Mouse (Mus musculus) urinary bladder, adult 2 months (tissue): ENCODE measurements around the gene Pctp. TPM values are rescaled to one million over a fixed set of nuclear protein-coding genes. Genes with fewer than 3 reads are reported as not detected.

Source experiments
- DNase-seq: peaks from one replicate; pipeline ENCODE4 v3.0.0; 2022; ENCODE audit warnings: low spot score
- polyA plus RNA-seq: library from polyadenylated mRNA; depleted of rRNA; stranded (reverse); fragments of >200 nt; gene quantifications from 2 replicates; pipeline ENCODE4 v1.2.3, GENCODE M21; 2012

Pctp gene
- polyA plus RNA-seq, 1 experiment: 6.0 TPM

DNA sequence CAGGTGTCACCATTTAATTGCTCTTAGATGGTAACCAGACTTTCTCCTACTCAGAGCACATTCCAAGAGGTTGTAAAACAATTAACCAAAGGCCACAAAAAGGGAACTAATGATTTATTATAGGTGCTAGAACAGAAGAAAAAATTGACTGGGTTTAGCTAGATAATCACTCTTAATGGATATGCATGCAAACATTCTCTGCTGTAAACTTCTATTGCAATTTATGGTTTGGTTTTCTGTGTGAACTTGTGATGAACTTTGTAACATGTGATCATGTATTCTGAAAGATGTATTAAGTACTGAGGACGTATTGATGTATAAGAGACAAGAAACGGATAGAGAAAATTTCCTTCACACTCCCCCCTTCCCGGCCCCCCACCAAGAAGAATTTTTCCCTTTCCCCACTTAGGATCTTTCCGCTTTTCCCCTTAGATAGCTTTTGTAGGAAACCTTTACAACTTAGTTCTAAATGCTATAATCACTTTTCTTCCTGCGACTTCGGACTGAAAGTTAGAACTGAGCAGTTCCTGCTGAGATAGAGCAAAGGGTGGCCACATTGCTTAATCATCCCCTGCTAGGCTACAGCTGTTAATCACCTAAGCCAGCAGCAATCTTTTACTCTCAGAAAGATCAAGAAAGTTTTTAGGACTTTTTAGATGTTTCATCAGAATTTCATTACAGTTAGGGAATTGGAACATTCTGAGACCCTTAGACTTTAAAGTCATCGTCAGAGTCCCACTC lies 5.3 kb upstream of the Pctp start:
- DNase-seq: no peak

DNA sequence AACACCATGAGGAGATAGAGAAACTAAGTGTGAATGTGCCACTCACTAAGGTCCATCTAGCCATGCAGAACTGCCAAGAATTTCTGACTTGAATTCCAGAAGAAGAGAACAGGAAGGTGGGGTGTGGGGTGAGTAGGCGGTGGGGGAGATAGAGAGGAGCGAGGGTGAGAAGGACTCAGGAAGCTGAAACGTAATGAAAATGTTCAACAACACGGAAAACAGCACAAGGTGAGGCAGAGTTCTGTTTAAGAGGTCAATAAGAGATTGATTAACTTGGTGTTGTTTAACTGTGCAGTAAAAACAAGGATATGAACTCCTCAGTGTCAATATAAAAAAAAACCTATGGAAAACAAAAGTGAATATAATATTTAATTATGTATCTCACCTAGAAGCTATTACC lies 3.4 kb upstream of the Pctp start:
- no peak for DNase-seq

DNA sequence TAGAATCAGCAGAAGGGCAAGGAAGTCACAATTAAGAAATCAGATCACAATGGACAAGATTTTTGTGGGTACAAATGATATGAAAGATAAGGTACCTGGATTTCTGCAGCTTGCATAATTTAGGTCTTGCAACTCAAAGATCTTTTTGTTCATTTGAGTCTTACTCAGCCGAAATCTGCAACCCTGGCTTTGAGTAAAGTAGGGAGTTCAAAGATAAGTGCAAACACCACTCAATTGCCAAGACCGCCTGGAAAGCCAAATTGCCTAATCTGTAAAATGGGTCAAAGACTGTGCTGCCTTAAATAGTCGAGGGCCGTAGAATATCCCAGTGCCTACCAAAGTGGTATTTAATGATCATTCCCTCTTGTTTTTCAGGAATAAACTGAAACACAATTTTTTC lies 692 bp upstream of the Pctp start:
- no peak for DNase-seq

DNA sequence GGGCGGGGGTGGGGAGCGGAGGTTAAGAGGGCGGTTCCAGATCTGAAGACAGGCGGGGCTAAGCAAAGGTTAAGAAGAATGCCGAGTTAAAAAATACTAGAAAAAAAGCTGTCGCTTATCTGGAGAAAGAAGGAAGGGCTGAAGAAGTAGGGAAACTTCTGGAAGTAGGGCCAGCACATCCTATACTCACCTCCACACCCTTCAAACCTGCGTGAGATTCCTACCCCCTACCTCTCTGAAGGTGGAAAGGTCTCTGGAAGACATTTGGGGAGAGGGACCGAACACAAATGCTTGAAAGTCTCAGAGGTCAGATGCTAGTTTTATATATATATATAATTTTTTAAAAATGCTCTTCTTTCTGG lies 274 bp upstream of the Pctp start:
- DNase-seq: no peak

DNA sequence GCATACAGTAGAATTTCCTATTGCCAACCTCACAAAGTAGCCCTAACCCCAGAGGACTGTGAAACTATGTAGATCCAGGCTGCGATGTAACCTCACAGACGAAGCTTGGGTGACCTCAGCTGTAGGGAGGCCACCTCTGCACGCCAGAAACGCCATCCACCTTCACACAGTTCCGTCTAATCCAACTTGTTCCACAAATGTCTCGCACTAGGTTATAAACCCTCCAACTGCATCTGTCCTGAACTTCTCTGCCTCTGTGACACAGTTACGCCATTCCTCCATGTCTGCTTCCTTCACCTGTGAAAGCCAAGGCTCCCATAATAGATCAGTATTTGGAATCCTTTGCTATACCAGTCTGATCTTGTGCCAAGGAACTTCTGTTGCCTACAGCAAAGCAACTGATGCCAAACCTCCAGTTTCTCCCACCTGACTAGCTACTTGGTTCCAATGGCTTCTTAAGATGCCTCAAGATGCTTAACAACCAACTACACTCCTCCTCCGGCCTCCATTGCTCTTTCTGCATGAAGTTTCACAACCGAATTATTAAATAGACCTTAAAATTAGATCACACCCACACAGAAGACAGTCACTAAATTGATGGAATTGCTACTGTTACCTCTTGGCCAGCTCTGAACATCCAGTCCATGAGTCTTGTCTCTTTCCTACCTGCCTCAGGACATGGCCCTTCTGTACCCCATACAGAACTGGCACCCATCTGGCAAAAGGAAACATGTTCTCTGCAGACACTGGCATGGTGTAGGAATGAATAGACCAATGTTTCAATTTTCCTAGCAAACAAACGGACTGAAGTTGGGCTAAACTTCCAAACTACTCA lies 1.1 kb downstream of the Pctp start:
- no peak for DNase-seq

DNA sequence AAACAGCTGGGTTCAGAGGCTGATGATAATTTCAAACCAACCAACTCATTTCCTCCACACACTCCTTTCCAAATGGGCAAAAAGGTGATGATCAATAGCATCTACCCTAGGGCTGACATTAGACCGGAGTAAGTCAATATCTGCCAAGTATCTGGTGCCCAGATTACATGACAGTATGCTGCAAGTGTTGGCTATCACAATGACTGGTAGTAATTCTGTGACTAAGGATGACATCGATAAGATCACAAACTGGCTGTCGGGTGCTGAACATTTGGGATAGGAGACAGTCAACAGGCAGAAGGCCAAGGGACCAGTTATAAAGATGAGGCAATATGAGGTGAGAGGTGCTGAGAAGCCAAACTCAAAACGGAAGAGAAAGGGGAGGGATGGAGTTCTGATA lies 2.0 kb downstream of the Pctp start:
- no peak for DNase-seq

DNA sequence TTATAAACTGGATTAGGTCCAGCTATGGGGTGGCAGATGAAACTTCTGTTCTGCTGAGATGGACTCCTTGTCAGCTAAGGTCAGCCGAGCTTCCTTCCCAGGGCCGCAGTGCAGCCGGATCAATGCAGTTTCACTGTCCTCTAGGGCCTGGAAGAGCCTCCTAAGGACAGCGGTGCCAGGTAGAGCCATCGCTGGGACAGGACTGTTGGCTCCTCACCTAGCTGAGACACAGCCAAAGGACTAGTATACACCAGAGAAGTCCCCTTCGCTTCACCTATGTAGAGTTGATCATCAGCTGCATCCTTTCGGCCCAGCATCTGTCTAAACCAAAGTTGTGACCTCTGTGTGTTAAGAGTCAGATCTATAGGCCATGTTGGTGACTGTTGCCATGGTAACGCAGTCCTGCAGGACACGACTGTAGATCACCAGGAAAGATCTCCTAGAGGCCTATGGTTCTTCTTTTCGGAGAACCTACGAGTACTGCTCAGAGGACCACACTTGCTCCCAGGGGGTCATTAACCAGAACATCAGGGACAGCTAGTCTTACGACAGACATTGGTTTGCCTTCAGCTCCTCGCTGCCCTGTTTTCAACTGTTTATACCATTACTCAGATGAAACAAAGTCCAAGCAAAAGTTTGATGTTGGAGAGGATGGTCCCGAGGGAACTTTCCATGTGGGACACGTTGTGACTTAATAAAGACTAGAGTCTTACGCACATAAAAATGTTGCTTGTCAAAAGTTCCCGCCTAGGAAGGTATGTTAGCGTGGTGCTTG lies 3.5 kb downstream of the Pctp start:
- DNase-seq: no peak

DNA sequence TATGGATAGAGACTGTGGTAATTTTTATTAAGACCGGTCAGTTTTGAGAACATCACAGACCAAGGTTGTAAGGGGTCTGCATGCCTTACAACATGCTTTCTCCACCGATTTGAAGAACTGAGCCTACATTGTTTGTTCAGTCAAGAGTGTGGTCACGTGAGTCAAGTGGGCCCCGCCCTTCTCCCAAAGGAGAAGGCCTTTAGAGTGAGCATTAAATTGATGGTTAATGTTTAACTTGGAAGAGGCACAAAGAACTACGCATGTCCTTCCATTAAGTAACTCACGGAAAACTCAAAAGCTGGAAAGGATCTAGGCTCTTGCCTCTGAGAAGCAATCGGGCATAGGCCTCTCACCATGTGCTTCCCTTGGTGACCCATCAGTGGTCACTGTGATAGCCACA lies 5.8 kb downstream of the Pctp start:
- DNase-seq: no peak

DNA sequence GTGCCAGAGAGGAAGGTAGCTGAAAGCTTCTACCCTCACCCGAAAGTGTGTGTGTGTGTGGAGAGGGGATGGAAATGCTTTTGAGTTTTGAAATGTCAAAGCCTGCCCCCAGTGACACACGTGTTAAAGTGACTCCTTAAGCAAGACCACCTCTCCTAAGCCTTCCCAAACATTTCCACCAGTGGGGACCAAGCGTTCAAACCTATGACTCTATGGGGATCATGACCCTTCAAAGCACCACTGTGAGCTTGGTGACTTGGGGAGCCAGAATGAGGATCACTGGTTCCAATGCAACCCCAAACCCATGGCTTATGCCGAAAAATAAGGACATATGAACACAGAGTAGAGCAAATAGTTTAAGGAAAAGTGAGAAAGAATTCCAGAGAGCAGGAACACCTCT lies 6.3 kb downstream of the Pctp start:
- DNase-seq: no peak

DNA sequence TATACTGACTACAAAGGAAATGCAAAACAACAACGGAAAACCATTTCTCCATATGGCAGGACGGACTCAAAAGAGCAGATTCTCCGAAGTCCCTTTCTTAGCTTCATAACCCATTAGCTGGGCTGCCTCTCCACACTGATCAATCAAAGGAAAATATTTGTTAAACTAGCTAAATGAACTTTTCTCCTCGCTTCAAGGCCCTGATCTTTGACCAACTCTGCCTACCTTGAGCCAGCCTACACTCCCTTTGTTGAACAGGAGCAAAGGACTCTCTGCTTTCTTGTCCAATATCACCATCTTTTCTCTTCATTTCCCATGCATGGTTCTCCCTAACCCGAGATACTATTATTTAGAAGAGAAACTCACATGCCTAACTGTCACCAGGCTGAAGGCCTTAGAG lies 7.1 kb downstream of the Pctp start:
- DNase-seq: no peak

DNA sequence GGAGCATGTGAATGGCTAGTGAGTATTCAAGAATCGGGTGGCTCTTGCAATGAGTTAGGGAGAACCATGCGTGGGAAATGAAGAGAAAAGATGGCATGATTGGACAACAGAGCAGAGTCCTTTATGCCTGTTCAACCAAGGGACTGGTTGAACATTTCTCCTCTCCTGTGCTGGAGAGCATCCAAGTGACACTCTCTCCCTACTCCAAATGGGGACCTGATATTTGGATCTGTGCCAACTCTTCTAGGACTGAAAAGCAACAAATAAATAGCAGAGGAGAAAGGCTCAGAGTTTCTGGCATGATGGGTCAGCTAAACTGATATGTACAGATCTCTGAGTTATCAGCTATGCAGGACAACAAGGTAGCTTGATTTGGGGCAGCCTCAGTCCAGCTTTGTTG lies 8.0 kb downstream of the Pctp start:
- no peak for DNase-seq

DNA sequence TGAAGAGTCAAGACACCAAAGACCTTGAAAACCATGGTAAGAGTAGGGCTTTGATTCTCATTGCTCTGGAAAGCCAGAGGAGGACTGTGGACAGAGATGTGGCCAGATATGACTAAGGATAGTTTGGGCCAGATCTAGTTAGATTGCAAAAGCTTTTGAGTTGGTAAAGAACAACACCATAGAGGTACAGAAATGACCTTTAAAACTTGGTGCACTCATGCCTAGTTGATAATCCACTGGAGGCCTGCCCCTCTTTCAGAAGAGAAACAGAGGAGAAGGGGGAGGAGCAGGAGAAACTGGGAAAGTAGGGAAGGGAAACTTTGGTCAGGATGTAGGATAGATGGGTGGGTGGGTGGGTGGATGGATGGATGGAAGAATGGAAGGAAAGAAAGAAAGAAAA lies 11.0 kb downstream of the Pctp start:
- no peak for DNase-seq

DNA sequence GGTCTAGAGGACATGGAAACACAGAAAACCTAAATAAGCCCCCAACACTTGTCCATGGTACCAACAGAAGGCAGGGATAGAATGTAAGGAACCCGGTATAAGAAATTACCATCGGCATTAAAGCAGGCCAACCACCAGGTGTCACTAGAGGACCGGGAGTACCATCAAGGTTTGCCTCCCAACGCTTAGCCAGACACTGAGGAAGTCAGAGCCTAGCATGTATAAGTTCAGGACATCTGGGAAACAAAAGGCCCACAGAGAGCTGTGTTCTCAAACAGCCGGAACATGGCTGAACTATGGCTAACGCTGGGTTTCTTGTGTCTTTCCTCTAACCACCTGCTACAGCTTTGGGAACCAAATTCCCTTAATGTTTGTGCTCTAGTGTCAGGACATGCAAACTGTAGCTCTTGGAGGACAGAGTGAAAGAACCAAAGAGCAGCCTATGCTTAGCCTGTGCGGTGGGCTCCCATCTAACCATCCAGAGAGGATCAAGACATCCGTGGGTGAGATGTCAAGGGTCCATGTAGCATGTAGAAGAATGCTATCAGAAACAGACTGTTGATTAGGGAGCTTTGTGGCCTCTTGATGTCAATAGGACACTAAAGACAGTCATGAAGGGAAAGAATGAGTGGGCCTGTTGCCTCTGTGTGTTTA lies 13.6 kb downstream of the Pctp start:
- no peak for DNase-seq

DNA sequence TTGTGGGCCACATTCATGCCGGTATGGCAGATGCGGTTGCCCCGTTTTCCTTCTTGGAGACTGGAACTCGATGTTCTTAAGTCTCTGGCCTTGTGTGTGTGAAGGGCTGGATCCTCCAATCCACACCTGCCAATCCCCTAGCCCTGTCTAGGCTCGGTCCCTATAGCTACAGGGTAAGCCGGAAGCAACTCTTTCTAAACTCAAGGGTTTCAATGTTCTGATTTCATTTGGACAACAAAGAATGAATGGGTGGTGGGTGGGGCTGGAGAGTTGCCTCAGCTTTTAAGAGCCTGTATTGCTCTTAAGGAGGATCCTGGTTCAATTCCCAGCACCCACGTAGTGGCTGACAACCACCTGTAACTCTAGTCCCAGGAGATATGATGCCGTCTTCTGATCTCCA lies 16.2 kb downstream of the Pctp start:
- no peak for DNase-seq

DNA sequence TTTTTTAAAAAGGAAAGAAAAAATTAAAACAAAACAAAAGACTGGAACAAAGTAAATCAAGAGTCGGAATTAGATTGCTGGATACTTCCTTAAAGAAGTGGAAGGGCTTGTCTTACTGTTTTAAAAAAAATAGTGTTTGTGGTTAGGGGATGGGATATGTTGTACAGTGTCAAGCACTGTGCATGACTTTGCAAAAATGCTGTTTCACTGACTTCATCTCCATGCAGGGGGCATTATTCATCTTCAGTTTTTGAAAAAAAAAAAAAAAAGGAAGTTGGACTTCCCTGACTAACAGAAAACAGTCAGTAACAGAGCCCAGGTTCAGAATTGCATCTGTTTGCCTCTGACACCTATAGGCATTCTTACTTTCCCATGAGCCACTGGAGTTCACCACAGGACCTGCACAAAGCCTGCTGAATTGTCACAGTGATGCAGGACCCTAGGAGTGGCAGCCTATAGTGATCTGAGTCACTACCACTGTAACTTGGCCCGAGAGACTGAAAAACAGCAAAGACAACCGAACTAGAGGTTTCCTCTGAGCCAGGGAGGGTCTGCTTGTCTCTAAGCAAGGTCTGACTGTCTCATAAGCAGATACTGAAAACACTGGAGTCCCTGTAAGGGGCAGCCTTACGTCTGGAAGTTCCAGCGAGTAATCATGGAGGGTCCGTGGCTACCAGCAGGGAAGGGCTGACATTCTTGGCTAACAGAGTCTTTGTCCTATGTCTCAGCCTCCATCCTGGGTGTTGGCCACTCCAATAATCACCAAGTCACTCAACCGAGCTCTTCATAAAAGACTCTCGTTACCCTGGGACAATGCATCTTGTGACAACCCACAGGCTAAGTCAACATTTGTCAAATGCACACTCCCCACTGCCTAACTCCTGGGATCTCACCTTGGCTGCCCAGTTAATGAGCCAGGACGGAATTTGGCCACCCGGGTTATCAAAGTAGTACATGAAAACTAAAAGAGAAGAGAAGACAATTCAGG lies 17.2 kb downstream of the Pctp start:
- no peak for DNase-seq

DNA sequence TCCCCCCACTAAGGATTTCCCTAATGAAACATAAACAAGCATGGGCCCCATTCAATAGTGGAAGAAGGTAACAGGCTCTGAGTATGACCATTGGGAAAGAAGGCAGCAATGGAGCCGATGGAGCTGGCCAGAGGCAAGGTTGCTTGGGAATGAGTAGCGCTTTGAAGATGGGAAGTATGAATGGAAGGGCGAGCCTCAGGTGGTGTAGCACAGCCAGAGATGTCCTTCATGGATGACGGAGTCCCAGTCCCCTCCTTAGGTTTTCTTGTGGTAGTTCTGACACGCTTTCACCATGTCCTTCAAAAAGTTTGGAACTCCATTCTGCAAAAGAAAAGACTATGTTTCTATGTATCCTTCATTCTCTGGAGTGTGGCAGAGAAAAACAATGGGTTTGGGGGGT lies 18.3 kb downstream of the Pctp start:
- DNase-seq: no peak

DNA sequence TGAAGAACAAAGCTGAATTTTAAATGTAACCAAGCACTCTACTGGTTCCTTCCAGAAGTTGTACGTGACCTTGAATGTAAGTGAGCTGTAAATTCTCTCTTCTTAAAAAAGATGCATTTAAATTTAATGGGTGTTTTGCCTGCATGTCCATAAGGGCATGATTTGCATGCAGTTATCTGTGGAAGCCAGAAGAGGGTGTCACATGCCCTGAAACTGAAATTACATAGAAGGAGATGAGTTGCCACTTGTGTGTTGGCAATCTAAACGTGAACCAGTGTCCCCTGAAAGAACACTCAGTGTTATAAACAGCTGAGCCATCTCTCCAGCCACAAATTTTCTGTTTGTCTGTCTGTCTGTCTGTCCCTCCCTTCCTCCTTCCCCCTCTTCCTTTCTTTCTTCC lies 19.8 kb downstream of the Pctp start:
- no peak for DNase-seq

DNA sequence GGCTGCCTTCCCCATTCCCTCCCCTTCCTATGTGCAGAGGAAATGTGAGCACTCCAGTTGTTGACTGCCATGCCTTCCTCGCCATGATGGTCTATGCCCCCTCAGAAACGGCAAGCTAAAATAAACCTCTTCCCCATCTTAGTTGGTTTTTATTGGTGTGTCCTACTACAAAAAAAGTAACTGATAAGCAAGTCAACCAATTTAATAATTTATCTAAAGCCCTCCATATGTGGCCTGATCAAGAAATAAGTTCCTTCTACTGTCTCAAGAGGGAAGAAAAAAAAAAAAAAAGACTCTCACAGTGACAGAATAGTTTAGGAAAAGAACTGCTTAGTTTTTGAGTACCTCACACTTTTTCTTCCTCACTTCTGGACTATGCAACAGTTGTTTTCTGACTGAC lies 22.6 kb downstream of the Pctp start:
- DNase-seq: no peak

DNA sequence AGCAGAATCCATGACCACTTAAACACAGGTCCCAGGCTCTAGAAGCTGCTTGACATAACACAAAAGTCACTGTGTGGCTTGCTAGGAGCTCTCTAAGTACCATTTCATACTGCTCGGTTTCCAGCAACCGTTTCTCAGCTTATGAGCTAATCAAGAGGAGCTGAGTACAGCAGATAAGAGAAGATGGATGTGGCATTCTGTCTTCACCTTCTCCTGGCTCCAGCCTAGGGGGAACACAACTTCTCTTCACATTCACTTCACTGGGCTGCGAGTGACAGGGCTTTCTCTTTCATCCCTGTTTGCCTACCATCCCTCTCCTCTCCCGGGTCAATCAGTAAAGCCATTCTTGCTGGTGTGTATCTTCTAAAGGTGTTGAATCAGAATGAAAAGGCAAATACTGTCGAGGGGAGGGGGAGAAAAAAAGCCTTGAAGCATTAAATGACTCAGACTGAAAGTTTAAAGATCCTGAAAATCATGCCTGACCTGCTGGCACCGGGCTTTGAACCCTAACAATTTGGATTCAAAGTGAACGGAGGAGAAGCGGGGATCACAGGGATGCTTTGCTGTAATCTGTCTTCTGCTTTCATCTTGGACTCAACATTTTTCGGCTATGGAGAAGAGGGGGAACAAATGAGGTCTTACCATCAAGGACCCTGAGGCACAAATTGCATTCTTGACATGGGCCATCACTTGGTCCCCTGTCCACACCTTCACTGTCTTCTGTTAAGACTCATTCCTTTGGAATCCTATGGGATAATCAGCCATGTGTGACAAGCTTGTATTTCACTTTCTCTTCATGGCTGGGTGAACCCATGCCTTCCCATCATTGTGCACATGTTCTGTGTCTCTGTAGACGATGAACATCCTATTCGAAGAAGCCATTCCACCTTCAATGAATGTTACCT lies 23.5 kb downstream of the Pctp start:
- DNase-seq: no peak

DNA sequence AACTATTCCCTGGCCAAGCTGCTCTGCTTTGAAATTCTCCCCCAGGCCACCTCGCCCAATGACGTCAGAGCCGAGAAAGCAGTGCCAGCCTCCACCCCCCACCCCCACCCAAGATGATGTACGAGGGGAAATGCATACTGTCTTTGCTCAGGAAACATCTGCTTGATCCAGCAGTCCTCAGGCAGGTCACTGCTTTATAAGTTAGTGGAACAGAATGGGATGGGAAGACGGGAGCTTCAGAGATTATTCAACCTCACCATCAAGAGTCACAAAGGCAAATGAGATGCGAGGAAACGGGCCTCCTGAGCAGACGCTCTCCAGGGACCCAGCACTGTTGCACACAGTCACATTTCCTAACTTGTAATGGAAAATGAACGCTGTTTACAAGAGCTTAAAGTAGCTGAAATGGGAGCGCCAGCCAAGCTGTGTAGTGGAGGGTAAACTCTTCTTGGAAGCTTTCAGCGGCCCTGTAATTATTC lies 24.3 kb downstream of the Pctp start:
- DNase-seq: no peak
